Mouse (Mus musculus): Measurements from ENCODE around the gene Gm26657. TPM values are rescaled to one million over a fixed set of nuclear protein-coding genes. Genes with fewer than 3 reads are reported as not detected.

The Gm26657 gene
- polyA plus RNA-seq, 1 experiment from 2014 or later = not detected

DNA sequence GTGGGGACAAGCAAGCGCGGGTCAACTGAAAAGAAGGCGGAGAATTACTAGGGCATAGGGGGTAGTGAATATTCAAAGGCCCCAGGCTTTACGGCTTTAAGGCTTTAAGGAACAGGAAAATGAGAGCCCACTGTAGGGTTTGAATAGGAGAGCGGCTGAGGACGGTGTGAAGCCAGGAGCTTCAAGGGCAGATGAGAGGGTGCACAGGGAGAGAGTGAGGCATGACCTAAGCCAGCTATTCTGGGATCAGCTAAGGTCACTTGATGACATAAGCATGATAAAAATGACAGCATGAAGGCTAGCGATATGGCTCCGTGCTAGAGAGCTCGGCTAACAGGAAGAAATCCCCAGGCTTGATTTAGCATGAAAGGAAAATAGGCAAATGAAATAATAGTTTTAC is 20.4 kb upstream of the Gm26657 start:
- H3K9me3 ChIP-seq (ENCODE audit: control insufficient read depth, low read length) = no peaks in the 10 kb centered on the region
- 61% methylated on average over 9 of the region's 9 CpGs for WGBS
- no peak overlapping the region for H3K27ac ChIP-seq (replicated peaks; ENCODE audit: low read depth, low read length)
- no peak overlapping the region for H3K4me3 ChIP-seq (ENCODE audit: low read depth, low read length)
- no peaks in the 10 kb centered on the region for H3K27me3 ChIP-seq (replicated peaks; ENCODE audit: control insufficient read depth, insufficient read depth, low read length)
- no peak for ATAC-seq (ENCODE audit: low read depth)
- H3K4me1 ChIP-seq (ENCODE audit: control insufficient read depth, insufficient read depth, low read length) = peaks cover 6% of the 10 kb centered on the region; the same call in 1 of the 2 replicates
- DNase-seq (ENCODE audit: low spot score) = no peak
- no peak overlapping the region for H3K9ac ChIP-seq (ENCODE audit: low read depth, low read length)
- H3K36me3 ChIP-seq (ENCODE audit: control insufficient read depth, insufficient read depth, low read length) = no peaks in the 10 kb centered on the region
- H3K4me2 ChIP-seq (ENCODE audit: low read depth, low read length) = no peak overlapping the region

DNA sequence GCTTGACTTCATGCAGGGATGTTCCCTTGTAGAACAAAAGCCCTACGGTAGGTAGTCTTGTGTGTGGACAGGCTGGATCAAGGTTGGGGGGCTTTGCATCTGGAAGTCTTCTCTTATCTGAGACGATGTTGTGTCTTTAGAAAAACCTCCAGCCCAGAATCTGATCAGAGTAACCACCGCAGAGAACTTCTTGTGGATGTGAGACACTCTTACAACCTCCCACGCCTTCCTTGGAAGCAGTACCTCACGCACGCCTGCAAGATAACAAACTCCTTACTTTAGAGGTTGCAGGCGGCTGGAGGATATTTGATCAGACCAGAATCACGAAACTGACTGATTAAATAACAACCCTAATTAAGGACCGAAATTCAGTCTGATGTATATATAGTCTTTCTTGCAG is 19.5 kb upstream of the Gm26657 start:
- Histone ChIP-seq H3K4me2 (ENCODE audit: low read depth, low read length) (no peak overlapping the region), H3K27me3 (replicated peaks; ENCODE audit: control insufficient read depth, insufficient read depth, low read length) (no peaks in the 10 kb centered on the region), H3K4me1 (ENCODE audit: control insufficient read depth, insufficient read depth, low read length) (peaks cover 6% of the 10 kb centered on the region; the same call in 1 of the 2 replicates), H3K9me3 (ENCODE audit: control insufficient read depth, low read length) (no peaks in the 10 kb centered on the region), H3K36me3 (ENCODE audit: control insufficient read depth, insufficient read depth, low read length) (no peaks in the 10 kb centered on the region), H3K4me3 (ENCODE audit: low read depth, low read length) (no peak overlapping the region), H3K27ac (replicated peaks; ENCODE audit: low read depth, low read length) (no peak overlapping the region), H3K9ac (ENCODE audit: low read depth, low read length) (no peak overlapping the region)
- WGBS = 75% methylated on average over 9 of the region's 9 CpGs
- DNase-seq (ENCODE audit: low spot score) = no peak
- ATAC-seq (ENCODE audit: low read depth) = no peak

DNA sequence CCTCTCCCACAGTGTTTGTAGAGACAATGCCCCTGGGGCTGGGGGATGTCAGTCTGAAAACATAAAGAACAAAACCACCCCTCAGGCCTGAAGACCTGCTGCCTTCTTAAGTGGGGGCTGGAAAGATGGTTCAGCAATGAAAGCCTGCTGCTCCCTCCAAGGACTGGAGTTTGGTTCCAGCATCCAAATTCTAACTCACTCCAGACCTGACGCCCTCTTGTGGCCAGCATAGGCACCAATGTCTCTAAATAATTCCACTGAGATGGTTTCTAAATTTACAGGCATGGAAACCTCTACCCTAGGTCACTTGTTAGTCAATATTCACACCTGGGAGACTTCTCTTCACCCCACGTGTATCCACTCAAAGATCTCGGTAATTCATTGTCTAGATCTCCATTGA is 18.4 kb upstream of the Gm26657 start:
- H3K9ac ChIP-seq (ENCODE audit: low read depth, low read length) = no peak overlapping the region
- no peak for DNase-seq (ENCODE audit: low spot score)
- no peaks in the 10 kb centered on the region for H3K9me3 ChIP-seq (ENCODE audit: control insufficient read depth, low read length)
- H3K4me1 ChIP-seq (ENCODE audit: control insufficient read depth, insufficient read depth, low read length) = peaks cover 6% of the 10 kb centered on the region; the same call in 1 of the 2 replicates
- H3K36me3 ChIP-seq (ENCODE audit: control insufficient read depth, insufficient read depth, low read length) = no peaks in the 10 kb centered on the region
- H3K27me3 ChIP-seq (replicated peaks; ENCODE audit: control insufficient read depth, insufficient read depth, low read length) = no peaks in the 10 kb centered on the region
- no peak for ATAC-seq (ENCODE audit: low read depth)
- no peak overlapping the region for H3K4me2 ChIP-seq (ENCODE audit: low read depth, low read length)
- no peak overlapping the region for H3K4me3 ChIP-seq (ENCODE audit: low read depth, low read length)
- WGBS = 30% methylated on average over 3 of the region's 3 CpGs
- no peak overlapping the region for H3K27ac ChIP-seq (replicated peaks; ENCODE audit: low read depth, low read length)

DNA sequence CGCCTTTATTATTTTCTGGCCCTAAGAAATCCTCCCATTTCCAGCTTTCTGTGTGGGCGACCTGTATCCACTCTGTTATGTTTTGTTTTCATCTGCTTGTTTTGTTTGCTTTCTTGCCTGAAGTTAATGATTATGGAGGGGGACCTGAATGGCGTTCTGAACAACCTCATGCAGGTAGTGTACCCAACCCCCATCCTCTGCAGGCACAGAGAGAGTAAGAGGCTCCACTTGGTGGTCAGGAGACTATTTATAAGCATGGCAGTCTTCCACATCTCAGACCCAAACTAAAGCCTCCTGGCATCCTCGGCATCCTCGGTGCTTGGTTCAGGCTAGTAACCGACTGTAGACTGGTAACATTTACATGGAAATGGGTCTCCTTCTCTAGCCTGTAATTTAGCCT is 17.5 kb upstream of the Gm26657 start:
- DNase-seq (ENCODE audit: low spot score) (no peak), ATAC-seq (ENCODE audit: low read depth) (no peak)
- Histone ChIP-seq H3K27me3 (replicated peaks; ENCODE audit: control insufficient read depth, insufficient read depth, low read length) (no peaks in the 10 kb centered on the region), H3K4me3 (ENCODE audit: low read depth, low read length) (no peak overlapping the region), H3K27ac (replicated peaks; ENCODE audit: low read depth, low read length) (no peak overlapping the region), H3K9me3 (ENCODE audit: control insufficient read depth, low read length) (peaks cover 2% of the 10 kb centered on the region), H3K4me1 (ENCODE audit: control insufficient read depth, insufficient read depth, low read length) (peaks cover 6% of the 10 kb centered on the region; the same call in 1 of the 2 replicates), H3K4me2 (ENCODE audit: low read depth, low read length) (no peak overlapping the region), H3K36me3 (ENCODE audit: control insufficient read depth, insufficient read depth, low read length) (no peaks in the 10 kb centered on the region), H3K9ac (ENCODE audit: low read depth, low read length) (no peak overlapping the region)
- WGBS = 61% methylated on average over 6 of the region's 6 CpGs

DNA sequence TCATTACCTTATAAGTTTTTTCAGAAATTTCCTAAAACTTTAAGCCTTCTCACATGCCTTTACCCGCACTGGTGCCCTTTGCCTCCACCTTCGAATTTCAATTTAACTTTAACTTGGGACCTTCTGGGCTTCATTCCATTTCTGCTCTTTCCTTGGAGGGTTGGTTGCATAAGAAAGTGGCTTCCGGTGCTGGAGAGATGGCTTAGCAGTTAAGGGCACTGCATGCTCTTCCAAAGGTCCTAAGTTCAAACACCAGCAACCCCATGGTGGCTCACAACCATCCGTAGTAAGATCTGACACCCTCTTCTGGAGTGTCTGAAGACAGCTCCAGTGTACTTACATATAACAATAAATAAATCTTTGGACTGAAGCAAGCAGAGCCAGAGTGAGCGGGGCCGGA is 16.6 kb upstream of the Gm26657 start:
- Histone ChIP-seq H3K27me3 (replicated peaks; ENCODE audit: control insufficient read depth, insufficient read depth, low read length) (no peaks in the 10 kb centered on the region), H3K4me1 (ENCODE audit: control insufficient read depth, insufficient read depth, low read length) (peaks cover 6% of the 10 kb centered on the region; the same call in 1 of the 2 replicates), H3K36me3 (ENCODE audit: control insufficient read depth, insufficient read depth, low read length) (no peaks in the 10 kb centered on the region), H3K9ac (ENCODE audit: low read depth, low read length) (no peak overlapping the region), H3K4me3 (ENCODE audit: low read depth, low read length) (no peak overlapping the region), H3K9me3 (ENCODE audit: control insufficient read depth, low read length) (peaks cover 7% of the 10 kb centered on the region), H3K4me2 (ENCODE audit: low read depth, low read length) (no peak overlapping the region), H3K27ac (replicated peaks; ENCODE audit: low read depth, low read length) (no peak overlapping the region)
- ATAC-seq (ENCODE audit: low read depth) (no peak), DNase-seq (ENCODE audit: low spot score) (no peak)
- 92% methylated on average over 6 of the region's 6 CpGs for WGBS

DNA sequence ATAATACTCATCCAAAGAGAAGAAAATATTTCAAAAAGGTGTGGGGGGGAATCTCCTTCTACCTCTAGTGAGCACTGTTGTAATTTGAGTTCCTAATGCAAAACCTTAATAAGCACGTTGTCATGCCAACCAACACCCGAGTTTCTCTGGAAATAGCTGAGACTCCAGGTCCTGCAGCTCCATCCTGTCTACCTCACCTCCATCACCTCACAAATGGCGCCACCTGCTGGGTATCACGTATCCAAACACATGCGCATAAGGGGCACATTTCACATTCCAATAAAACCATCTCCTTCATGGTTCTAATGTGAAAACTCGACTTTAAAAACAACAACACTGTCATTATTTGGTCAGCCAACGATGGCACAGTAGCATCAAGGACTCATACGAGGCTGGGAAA is 14.0 kb upstream of the Gm26657 start:
- Histone ChIP-seq H3K27ac (replicated peaks; ENCODE audit: low read depth, low read length) (no peak overlapping the region), H3K4me1 (ENCODE audit: control insufficient read depth, insufficient read depth, low read length) (no peaks in the 10 kb centered on the region), H3K9ac (ENCODE audit: low read depth, low read length) (no peak overlapping the region), H3K4me2 (ENCODE audit: low read depth, low read length) (no peak overlapping the region), H3K9me3 (ENCODE audit: control insufficient read depth, low read length) (peaks cover 7% of the 10 kb centered on the region), H3K36me3 (ENCODE audit: control insufficient read depth, insufficient read depth, low read length) (no peaks in the 10 kb centered on the region), H3K27me3 (replicated peaks; ENCODE audit: control insufficient read depth, insufficient read depth, low read length) (no peaks in the 10 kb centered on the region), H3K4me3 (ENCODE audit: low read depth, low read length) (no peak overlapping the region)
- WGBS = 53% methylated on average over 8 of the region's 8 CpGs
- DNase-seq (ENCODE audit: low spot score) (no peak), ATAC-seq (ENCODE audit: low read depth) (no peak)

DNA sequence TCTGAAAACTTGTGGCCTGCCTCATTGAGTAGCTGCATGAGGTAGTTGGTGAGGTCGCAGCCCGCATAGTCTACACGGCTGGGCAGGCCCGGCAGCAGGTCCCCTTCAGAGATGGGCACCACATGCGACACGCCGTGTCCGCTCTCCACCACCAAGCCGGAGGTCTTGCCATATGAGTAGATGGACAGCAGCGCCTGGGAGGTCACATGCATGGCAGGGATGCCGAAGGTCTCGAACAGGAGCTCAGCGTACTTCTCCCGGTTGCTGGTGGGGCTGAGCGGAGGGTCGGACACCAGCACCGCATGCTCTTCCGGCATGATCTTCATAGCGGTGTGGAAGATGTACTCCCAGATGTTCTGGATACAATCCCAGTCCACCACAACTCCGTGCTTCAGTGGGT is 741 bp downstream of the Gm26657 start:
- Histone ChIP-seq H3K36me3 (ENCODE audit: control insufficient read depth, insufficient read depth, low read length) (peaks cover 14% of the 10 kb centered on the region), H3K4me2 (ENCODE audit: low read depth, low read length) (no peak overlapping the region), H3K27ac (replicated peaks; ENCODE audit: low read depth, low read length) (no peak overlapping the region), H3K9ac (ENCODE audit: low read depth, low read length) (no peak overlapping the region), H3K9me3 (ENCODE audit: control insufficient read depth, low read length) (no peaks in the 10 kb centered on the region), H3K4me1 (ENCODE audit: control insufficient read depth, insufficient read depth, low read length) (no peaks in the 10 kb centered on the region), H3K4me3 (ENCODE audit: low read depth, low read length) (no peak overlapping the region), H3K27me3 (replicated peaks; ENCODE audit: control insufficient read depth, insufficient read depth, low read length) (no peaks in the 10 kb centered on the region)
- no peak for ATAC-seq (ENCODE audit: low read depth)
- no peak for DNase-seq (ENCODE audit: low spot score)
- 96% methylated on average over 20 of the region's 20 CpGs for WGBS

DNA sequence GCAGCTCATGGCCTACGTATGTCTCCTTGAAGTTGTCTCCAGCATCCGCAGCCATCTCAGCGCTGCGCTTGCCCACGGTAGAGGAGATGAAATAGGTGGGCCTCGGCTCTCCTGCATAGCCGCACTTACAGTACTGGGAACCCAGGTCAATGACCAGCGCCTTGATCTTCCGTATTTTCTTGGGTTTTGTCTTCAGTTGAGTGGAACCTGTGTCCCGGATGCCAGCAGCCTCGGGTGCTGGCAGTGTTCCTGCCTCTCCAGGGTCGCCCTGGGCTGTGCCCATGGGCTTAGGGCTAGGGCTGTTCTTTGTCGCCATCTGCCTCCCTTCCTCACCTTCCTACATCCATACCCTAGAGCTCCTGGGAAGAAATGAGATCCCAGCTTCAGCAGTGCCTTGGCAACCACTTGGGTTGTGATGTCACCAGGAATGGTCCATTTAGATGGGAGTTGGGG is 1.2 kb downstream of the Gm26657 start, which contains the start of gene Actl7b:
Actl7b (minus strand) TSS at position 403 of the 453 bp plus-strand sequence.
- Histone ChIP-seq H3K4me3 (ENCODE audit: low read depth, low read length) (no peak within 1 kb of the TSS), H3K27me3 (replicated peaks; ENCODE audit: control insufficient read depth, insufficient read depth, low read length) (no peaks in the 10 kb centered on the region), H3K9ac (ENCODE audit: low read depth, low read length) (no peak within 1 kb of the TSS), H3K27ac (replicated peaks; ENCODE audit: low read depth, low read length) (no peak within 1 kb of the TSS), H3K9me3 (ENCODE audit: control insufficient read depth, low read length) (no peaks in the 10 kb centered on the region), H3K4me2 (ENCODE audit: low read depth, low read length) (no peak within 1 kb of the TSS), H3K4me1 (ENCODE audit: control insufficient read depth, insufficient read depth, low read length) (no peaks in the 10 kb centered on the region), H3K36me3 (ENCODE audit: control insufficient read depth, insufficient read depth, low read length) (peaks cover 19% of the 10 kb centered on the region)
- no peak for ATAC-seq (ENCODE audit: low read depth)
- no peak for DNase-seq (ENCODE audit: low spot score)
- 94% methylated on average over 13 of the region's 13 CpGs for WGBS

DNA sequence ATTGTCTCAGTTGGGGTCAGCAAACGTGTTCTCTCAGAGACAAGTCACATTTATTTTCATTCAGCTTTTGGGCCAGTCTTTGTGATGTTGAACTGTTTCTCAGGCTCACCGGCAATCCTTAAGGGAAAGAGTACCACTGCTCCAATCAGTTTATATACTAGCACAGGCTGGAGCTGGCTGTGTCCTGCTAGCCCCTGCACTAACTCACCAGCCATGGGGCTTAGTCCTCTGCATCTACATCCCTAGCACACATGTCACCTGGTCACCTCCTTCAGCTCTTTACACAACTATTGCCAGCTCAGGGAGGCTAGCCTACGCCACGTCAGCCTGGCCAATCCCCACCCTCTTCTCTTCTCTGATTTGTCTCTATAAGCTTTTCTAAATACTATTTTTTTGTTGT is 2.8 kb downstream of the Gm26657 start:
- Histone ChIP-seq H3K27me3 (replicated peaks; ENCODE audit: control insufficient read depth, insufficient read depth, low read length) (no peaks in the 10 kb centered on the region), H3K4me2 (ENCODE audit: low read depth, low read length) (no peak overlapping the region), H3K27ac (replicated peaks; ENCODE audit: low read depth, low read length) (no peak overlapping the region), H3K4me3 (ENCODE audit: low read depth, low read length) (no peak overlapping the region), H3K36me3 (ENCODE audit: control insufficient read depth, insufficient read depth, low read length) (peaks cover 31% of the 10 kb centered on the region), H3K9me3 (ENCODE audit: control insufficient read depth, low read length) (no peaks in the 10 kb centered on the region), H3K4me1 (ENCODE audit: control insufficient read depth, insufficient read depth, low read length) (no peaks in the 10 kb centered on the region), H3K9ac (ENCODE audit: low read depth, low read length) (no peak overlapping the region)
- 93% methylated on average over 4 of the region's 4 CpGs for WGBS
- DNase-seq (ENCODE audit: low spot score) (no peak), ATAC-seq (ENCODE audit: low read depth) (no peak)

Measured in embryonic facial prominence, embryonic 14.5 days (tissue).